Mouse (Mus musculus) heart, adult 8-10 months (tissue): ENCODE data around the gene Tmem212. TPM values are rescaled to one million over a fixed set of nuclear protein-coding genes. Genes with fewer than 3 reads are reported as not detected.

ENCODE experiments used
- DNase-seq: peaks from one replicate; pipeline ENCODE4 v3.0.0; 2022; ENCODE audit warnings: low spot score
- total RNA-seq, 4 experiments: library from RNA; stranded (reverse); gene quantifications; 2 replicates each; pipeline ENCODE4 v1.2.4; 2022

Tmem212 gene
- total RNA-seq, 4 experiments from 2014 or later = not detected

GRCm38 (mm10) chr3:27899012-27899726, 3.0 kb upstream of the Tmem212 start:
- DNase-seq = peak; percentile 65

GRCm38 (mm10) chr3:27898178-27898577, 2.0 kb upstream of the Tmem212 start:
- no peak for DNase-seq

DNA sequence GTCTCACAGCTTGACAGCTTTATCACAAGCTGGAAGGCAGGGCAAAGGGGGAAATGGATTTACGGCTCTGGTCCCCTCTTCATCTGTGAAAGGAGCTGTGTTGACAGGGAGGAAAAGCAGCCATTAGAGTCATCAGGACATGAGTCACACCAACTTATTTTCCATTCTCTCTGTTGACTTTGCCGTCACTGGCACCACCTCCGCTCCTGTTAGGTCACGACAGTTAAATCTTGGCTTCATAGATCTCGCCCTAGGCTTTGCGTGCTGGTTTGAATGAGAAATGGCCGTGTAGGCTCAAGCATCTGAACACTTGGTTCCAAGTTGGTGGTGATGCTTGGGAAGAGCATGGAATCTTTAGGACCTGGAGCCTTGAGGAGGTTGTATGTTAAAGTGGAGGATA, 9.6 kb downstream of the Tmem212 start:
- no peak for DNase-seq

DNA sequence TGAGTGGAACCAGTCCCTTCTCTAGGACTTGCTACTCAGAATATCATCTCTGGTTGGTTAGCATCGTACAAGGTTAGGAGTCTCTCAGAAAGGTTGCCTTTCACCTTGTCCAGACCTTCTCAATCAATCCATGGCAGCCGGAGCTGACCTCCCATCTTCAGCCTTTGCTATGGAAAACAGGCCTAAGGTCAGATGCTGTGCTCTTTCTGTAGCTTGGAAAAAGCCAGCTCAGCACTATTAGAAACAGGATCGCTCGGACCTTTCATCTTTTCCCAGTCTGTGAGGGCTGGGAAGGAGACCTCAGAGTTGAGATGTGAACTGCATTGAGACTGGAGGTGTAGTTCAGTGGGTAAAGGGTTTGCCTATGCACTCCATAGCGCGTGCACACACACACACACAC, 10.6 kb downstream of the Tmem212 start:
- DNase-seq = no peak

DNA sequence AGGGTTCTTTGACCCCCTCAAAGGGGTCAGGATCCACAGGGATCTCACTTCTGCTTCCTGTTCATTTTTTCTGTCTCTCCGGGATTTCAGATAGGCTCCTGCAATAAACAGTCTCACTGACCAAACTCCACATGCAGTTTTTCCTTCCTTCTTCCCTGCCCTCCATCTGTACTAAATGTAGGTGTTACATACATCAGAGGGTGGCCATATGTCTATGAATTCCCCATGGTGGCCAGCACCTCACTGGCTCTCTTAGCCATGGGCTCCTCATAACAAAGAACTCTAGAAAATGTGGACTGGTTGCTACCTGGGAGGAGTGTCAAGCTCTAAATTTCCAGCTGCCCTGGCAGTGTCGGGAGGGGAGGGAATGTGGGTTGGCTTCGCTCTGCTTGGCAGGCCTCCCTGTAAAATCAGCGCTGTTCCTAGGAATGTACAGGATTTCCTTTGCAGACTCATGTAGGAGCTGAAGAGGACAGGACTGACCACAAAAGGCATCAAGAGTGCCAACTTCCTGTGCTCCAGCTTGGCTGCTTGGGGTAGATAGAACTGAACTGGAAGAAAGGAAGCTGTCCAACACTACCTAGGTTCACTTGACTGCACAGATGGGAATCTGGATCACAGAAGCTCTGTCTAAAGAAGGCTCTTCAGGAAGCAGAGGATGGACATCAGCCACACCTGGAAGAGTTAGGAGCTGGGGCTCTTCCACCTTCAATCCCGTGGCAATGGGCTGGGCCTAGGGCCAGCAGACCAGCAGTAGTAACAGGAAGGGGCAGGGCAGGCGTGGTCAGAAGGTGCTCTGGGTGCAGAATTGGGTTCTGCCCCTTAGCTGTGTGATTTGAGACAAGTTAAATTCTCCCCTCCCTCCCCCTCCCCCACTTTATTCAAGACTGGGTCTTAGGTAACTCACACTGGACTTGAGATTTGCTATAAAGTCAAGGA, 14.0 kb downstream of the Tmem212 start:
- DNase-seq = no peak

- no peak for DNase-seq
Measured at GRCm38 (mm10) chr3:27878854-27879610, 17.1 kb downstream of the Tmem212 start.

GRCm38 (mm10) chr3:27873268-27874073, 22.7 kb downstream of the Tmem212 start:
- DNase-seq = no peak

- no peak for DNase-seq
Measured at GRCm38 (mm10) chr3:27872429-27872828, 23.7 kb downstream of the Tmem212 start.

DNA sequence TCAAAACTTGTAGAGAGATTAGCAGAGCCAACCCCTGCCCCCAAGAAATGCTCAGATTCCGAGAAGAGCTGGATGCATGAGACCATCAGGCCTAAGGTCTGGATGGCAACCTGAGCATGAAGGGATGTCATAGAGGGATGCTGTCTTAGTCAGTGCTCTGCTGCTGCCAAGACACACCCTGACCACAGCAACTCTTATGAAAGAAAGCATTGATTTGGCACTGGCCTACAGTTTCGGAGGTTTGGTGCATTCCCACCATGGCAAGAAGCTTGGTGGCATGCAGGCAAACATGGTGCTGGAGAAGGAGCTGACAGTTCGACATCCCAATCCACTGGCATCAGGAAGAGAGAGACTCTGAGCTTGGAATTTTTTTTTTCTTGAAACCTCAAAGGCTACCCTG, 24.3 kb downstream of the Tmem212 start:
- DNase-seq = no peak

DNA sequence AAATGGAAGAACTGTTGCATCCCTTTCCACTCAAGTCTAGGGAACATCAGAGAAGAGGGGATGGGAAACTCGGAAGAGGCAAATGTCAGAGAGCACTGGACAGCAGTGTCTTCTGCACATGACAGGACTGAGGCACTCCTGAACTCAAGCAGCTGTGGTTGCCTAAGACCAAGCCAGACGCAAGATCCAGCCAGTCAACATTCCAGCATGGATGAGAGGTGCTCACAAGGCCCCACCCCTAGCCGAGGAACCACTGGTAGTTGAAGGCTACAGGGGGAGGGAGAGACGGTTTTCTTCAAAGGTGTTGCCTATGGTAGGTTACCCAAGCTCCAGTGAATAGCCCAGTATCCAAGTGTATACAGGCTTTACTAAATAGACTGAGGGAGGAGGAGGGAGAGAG, 24.8 kb downstream of the Tmem212 start:
- no peak for DNase-seq

DNA sequence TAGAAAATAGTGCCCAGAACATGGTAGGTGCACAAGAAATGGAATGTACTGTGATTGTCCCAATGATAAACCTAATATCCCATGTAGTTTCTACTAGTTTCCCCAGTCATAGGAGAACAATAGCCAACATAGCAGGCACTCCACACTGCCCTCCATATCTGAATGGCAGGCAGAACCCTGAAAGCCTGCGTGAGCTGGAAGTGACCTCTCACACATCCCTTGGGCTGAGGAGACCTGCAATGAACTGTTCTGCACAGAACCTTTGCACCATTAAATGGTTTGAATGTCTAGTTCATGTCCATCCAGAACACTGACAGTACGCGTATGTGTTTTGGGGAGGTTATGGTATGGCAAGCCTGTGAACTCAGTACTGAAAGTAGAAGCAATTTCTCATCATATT, 27.5 kb downstream of the Tmem212 start:
- no peak for DNase-seq

DNA sequence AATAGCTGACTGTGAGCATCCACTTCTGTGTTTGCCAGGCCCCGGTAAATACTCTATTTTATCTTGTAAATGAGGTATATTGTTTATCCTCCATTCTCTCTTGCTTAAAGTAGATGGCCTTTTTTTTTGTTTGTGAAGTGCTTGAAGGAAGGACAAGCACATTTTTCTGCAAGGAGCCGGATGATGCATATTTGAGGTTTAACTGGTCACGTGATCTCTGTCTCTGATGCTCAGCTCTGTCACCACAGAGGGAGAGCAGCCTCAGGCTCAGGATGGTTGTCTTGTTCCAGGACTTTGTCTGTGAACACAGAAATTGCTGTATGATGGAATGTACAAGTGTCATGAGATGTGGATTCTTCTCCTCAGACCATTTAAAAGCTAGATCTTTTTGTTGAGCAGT, 28.4 kb downstream of the Tmem212 start:
- no peak for DNase-seq

DNA sequence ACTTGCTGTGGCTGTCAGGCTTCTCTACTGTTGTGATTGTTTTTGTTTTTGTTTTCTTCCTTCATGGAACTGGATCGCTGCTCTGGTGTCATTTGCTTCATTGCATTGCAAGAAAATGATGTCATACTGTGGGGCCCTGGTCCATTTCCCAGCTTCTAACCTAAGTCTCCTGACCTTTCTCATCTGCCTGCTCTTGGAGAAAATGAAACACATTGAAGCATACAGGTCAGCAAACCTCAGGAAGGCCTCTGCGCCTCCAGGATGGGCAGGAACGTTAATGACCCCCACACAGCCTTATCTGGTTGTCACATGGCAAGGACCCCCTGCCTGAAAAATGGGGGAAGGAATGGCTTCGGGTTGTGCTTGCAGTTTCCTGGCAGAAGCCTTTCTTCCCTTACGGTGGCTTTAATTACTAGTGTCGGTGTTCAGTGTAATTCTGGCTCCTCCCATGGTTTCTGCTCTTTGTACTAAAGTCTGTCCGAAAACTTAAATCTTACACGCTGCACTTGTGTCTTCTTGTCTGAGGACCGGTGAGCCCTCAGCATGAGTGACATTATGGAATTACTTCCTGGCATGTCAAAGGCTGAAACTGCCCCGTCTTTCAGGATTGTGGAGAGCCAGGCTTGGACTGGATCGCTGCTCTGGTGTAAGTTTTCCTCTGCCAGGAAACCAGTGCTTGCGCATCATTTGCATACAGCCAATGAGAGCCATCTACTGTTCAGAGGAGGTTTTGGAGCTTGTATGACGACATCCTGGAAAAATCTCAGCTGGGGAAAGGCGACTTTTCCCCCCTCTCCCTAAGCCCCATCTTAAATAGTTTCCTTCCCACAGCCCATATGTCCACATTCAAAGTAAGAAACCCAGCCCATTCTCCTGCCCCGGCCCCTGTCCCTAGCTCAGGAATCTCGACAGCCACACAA, 33.1 kb downstream of the Tmem212 start:
- DNase-seq = peak; percentile 88

DNA sequence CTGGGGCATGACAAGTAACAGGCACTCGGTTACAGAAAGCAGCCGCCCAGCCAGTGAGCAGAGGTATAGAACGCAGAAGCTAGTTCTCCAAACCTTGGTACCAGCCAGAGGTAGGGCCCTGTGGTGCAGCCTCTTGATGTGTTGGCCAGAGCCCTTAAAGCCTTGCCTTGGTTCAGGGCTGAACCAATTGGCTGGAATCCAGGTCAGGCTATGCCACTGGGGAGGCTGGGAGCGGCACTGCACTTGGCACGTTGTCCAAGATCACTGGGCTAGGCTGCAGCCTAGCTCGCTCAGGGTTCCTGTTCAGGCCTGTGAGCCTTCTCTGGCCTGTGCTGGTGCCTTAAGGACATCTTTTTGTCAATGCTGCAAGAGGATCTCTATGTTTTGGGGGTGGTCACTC, 34.6 kb downstream of the Tmem212 start:
- DNase-seq = peak; percentile 69

DNA sequence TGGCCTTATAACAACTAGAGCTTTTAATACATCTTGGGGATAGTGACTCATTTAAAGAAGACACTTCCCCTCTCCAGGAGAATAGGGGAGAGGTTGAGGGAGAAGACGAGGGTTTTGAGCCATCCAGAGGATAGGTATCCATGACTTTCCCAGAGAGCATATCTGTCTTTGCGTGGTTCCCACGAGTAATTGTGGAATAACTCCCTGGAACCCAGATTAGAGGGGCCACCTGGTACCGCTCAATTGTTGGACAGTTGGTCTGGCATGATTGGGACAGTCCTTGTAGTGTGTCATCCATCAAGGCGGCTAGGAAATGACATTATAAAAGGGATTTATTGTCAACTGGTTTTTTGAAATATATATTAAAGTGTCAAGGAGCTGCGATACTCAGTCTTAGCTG, 35.1 kb downstream of the Tmem212 start:
- DNase-seq = no peak

- peak; percentile 20 for DNase-seq
Measured at GRCm38 (mm10) chr3:27859161-27859561, 37.0 kb downstream of the Tmem212 start.

DNA sequence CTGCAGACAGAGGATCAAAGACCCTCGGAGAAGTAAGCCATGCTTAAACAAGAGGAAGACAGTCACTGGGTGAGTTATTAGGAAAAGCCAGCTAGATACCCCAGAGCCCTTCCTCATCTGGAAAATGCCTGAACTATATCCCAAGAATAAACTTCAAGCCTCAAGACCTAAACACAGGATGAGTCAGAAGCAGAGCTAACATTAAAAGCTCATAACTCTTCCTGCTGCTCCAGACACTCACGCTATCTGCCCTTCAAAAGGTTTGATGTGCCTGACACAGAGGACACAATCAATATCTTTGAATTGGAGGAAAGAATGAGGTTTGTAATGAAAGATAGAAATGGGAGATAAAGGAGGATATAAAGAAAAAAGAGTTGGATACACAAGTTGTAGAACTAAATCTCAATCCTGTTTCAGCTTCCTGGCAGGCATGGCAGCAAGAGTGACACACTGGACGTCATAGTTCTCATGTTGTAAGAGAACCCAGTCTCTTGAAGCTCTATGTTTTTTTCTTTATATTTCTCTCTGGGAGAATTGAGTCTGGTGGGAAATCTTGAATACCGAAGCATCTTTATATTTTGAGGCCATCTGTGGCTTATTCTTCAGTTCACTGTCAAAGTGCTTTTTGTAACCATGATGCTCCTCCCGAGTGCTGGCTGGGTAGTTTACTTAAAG, 37.6 kb downstream of the Tmem212 start:
- DNase-seq = no peak

- no peak for DNase-seq
Measured at GRCm38 (mm10) chr3:27856288-27856687, 39.9 kb downstream of the Tmem212 start.

DNA sequence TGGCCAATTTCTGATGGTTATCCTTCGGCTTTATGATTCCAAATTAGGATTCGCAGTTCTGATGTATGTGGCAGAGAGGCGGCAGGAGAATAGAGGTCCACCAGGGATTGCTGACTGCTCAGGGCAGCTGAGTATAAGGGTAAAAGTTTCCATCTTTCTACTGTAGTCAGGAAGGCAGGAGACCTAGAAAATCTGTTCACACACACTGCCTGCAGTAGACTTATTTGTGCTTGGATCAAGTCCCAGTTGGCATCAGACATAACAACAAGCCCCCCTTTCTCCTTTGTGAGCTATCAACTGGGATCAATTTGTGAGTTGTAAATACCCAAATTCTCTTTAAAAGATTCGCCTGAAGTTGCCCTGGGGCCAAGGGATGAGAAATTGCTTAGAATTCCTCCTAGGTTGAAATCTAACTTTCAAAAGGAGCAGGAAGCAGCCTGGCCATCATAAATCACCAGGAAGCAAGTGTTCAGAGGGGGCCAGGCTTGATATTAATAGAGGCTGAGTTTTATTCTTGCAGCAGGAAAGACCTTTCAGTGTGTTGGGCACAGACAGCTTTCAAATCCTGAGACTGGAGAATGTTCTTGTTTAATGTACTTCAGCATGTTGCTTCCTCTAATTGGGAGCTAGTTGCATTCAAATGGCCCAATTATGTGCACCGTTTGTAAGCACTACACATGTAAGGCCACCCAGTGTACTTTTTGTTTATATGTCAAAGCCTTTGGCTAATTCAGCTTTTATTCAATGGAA, 41.6 kb downstream of the Tmem212 start:
- DNase-seq = no peak
